ENCODE assay signal across 15 mouse cellular contexts in the genomic region with DNA sequence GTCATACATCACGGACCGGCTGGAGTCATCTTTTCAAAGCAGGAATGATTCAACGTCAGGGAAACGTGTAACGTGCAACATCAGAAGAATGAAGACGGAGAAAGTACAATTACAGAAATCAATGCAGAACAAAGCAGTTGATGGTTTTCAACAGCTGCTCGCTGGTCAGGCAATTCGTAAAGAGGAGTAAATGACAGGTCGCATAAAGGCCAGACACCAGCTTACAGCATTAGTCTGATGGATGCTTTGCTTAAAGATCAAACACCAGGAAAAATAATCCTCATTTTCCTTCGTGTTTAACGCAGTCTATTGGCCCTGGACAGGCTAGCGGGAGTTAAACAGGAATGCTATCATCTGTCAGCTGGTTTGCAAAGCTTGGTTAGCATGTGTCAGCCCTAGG. TPM values are rescaled to one million over a fixed set of nuclear protein-coding genes. Genes with fewer than 3 reads are reported as not detected.
A peak's percentile ranks its signal among the peaks of the same experiment; 100 is the strongest.
DNase-seq lines count a peak whose midpoint lies in the region; ATAC-seq and TF ChIP-seq lines count a peak whose summit lies in the region.
"Had no signal": no experiment of that assay in that cellular context is flagged by ENCODE, and none has a peak within 500 bp of the region (broad histone marks: within the 10 kb centered on the region; RNA-seq: fewer than 3 reads in every experiment).

No protein-coding gene starts in this region.

- TF ChIP-seq CTCF in lung, embryonic 14.5 days (IDR thresholded peaks at IDR 0.05; ENCODE audit: low read depth): no peak
- TF ChIP-seq CTCF in brain, embryonic 14.5 days (IDR thresholded peaks at IDR 0.05; ENCODE audit: borderline replicate concordance, extremely low read depth, insufficient read depth, insufficient read length): no peak

- ATAC-seq in lung, embryonic 14.5 days (ENCODE audit: insufficient read depth): no peak
- no peak for ATAC-seq in midbrain, embryonic 11.5 days (ENCODE audit: low FRiP score)
- ATAC-seq in midbrain, embryonic 14.5 days (ENCODE audit: low FRiP score, low TSS enrichment): no peak
- ATAC-seq: forebrain, embryonic 15.5 days had no signal

- 37% methylated on average over 12 of the region's 12 CpGs for WGBS in lung, embryonic 14.5 days
- 77% methylated on average over 12 of the region's 12 CpGs for WGBS in midbrain, embryonic 11.5 days
- 59% methylated on average over 12 of the region's 12 CpGs for WGBS in midbrain, embryonic 14.5 days

- 0 out of 2 replicates have a peak overlapping the region, but pooled peaks have one; percentile 12 for H3K4me2 ChIP-seq in lung, embryonic 14.5 days
- H3K4me2 ChIP-seq in midbrain, embryonic 11.5 days: no peak overlapping the region
- H3K4me2 ChIP-seq in midbrain, embryonic 14.5 days (ENCODE audit: low read length): no peak overlapping the region
- H3K4me2 ChIP-seq: forebrain, embryonic 15.5 days; heart, embryonic 13.5 days had no signal

- H3K9ac ChIP-seq in lung, embryonic 14.5 days: no peak overlapping the region
- H3K9ac ChIP-seq in midbrain, embryonic 11.5 days (ENCODE audit: low read length): no peak overlapping the region
- H3K9ac ChIP-seq in midbrain, embryonic 14.5 days (replicated peaks; ENCODE audit: low read length): no peak overlapping the region
- H3K9ac ChIP-seq: forebrain, embryonic 15.5 days; heart, embryonic 13.5 days had no signal

- H3K4me1 ChIP-seq in lung, embryonic 14.5 days (ENCODE audit: insufficient read depth): no peaks in the 10 kb centered on the region
- H3K4me1 ChIP-seq in midbrain, embryonic 11.5 days (ENCODE audit: control insufficient read depth, insufficient read depth, low read length): no peaks in the 10 kb centered on the region
- H3K4me1 ChIP-seq in midbrain, embryonic 14.5 days (ENCODE audit: control insufficient read depth, insufficient read depth, low read length): no peaks in the 10 kb centered on the region
- H3K4me1 ChIP-seq: heart, embryonic 13.5 days had no signal

- H3K27me3 ChIP-seq in lung, embryonic 14.5 days (ENCODE audit: insufficient read depth, low read length): no peaks in the 10 kb centered on the region
- no peaks in the 10 kb centered on the region for H3K27me3 ChIP-seq in midbrain, embryonic 11.5 days (ENCODE audit: control insufficient read depth, insufficient read depth, low read length)
- H3K27me3 ChIP-seq in midbrain, embryonic 14.5 days (ENCODE audit: control insufficient read depth, insufficient read depth, low read length): no peaks in the 10 kb centered on the region
- H3K27me3 ChIP-seq: forebrain, embryonic 15.5 days; heart, embryonic 13.5 days had no signal

- no peak for TF ChIP-seq POLR2A in brain, embryonic 14.5 days (IDR thresholded peaks at IDR 0.05; ENCODE audit: borderline replicate concordance, extremely low read depth, insufficient read depth, insufficient read length, poor library complexity, severe bottlenecking)

- DNase-seq in lung, embryonic 14.5 days: no peak
- DNase-seq in lung, postnatal 36 days: no peak
- DNase-seq in midbrain, embryonic 11.5 days (ENCODE audit: low spot score, missing footprints): peak; percentile 73
- no peak for DNase-seq in midbrain, embryonic 14.5 days
- peak; percentile 8 for DNase-seq in brain, embryonic 14.5 days (ENCODE audit: low read depth)
- peak; percentile 26 for DNase-seq in mesoderm, embryonic 11.5 days (ENCODE audit: low read depth, low spot score)
- DNase-seq in layer of hippocampus, adult 11-12 months (ENCODE audit: low spot score): no peak
- DNase-seq: adrenal gland, adult 2 months; adrenal gland, postnatal 25 days; cerebellum, adult 2 months; cerebellum, postnatal 10 days; gastrocnemius, postnatal 36 days; heart, postnatal 36 days had no signal

- H3K27ac ChIP-seq in lung, embryonic 14.5 days (ENCODE audit: low read depth): no peak overlapping the region
- no peak overlapping the region for H3K27ac ChIP-seq in midbrain, embryonic 11.5 days (ENCODE audit: low read depth, low read length)
- no peak overlapping the region for H3K27ac ChIP-seq in midbrain, embryonic 14.5 days (replicated peaks; ENCODE audit: low read depth, low read length)
- H3K27ac ChIP-seq: forebrain, embryonic 15.5 days; heart, embryonic 13.5 days had no signal

- H3K9me3 ChIP-seq in lung, embryonic 14.5 days (ENCODE audit: low read depth, low read length): no peaks in the 10 kb centered on the region
- no peaks in the 10 kb centered on the region for H3K9me3 ChIP-seq in midbrain, embryonic 11.5 days (ENCODE audit: control insufficient read depth, low read length)
- no peaks in the 10 kb centered on the region for H3K9me3 ChIP-seq in midbrain, embryonic 14.5 days (ENCODE audit: control insufficient read depth, low read length)
- H3K9me3 ChIP-seq: forebrain, embryonic 15.5 days; heart, embryonic 13.5 days had no signal

- H3K36me3 ChIP-seq in lung, embryonic 14.5 days (ENCODE audit: insufficient read depth): no peaks in the 10 kb centered on the region
- H3K36me3 ChIP-seq in midbrain, embryonic 11.5 days (ENCODE audit: control insufficient read depth, insufficient read depth, low read length): no peaks in the 10 kb centered on the region
- no peaks in the 10 kb centered on the region for H3K36me3 ChIP-seq in midbrain, embryonic 14.5 days (ENCODE audit: control insufficient read depth, insufficient read depth, low read length)
- H3K36me3 ChIP-seq: forebrain, embryonic 15.5 days; heart, embryonic 13.5 days had no signal

- no peak overlapping the region for H3K4me3 ChIP-seq in lung, embryonic 14.5 days (ENCODE audit: low read depth, low read length)
- no peak overlapping the region for H3K4me3 ChIP-seq in midbrain, embryonic 11.5 days (ENCODE audit: low read depth, low read length)
- no peak overlapping the region for H3K4me3 ChIP-seq in midbrain, embryonic 14.5 days (replicated peaks; ENCODE audit: low read depth, low read length)
- H3K4me3 ChIP-seq: forebrain, embryonic 15.5 days; heart, embryonic 13.5 days had no signal

RNA-seq across cellular contexts. Expression of a gene that starts 44.8 kb away (rescaled TPM):
- polyA plus RNA-seq in lung, embryonic 14.5 days (2014; fragmentation: Nextera tagmentation; extraction: Ambion mirVana): 27.9 and 29.1 TPM in 2 replicates
- 16.0 and 17.9 TPM in 2 replicates for polyA plus RNA-seq in midbrain, embryonic 11.5 days (2014; fragmentation: Nextera tagmentation; extraction: Ambion mirVana)
- polyA plus RNA-seq in midbrain, embryonic 14.5 days (2014; fragmentation: Nextera tagmentation; extraction: Ambion mirVana): 28.2 and 32.7 TPM in 2 replicates
- 15.2 and 17.7 TPM in 2 replicates for polyA plus RNA-seq in brain, embryonic 14.5 days (2012; rRNA removed)

RNA-seq across cellular contexts. Expression of a gene that starts 52.4 kb away (rescaled TPM):
- polyA plus RNA-seq in lung, embryonic 14.5 days (2014; fragmentation: Nextera tagmentation; extraction: Ambion mirVana): 15.8 and 16.9 TPM in 2 replicates
- polyA plus RNA-seq in midbrain, embryonic 11.5 days (2014; fragmentation: Nextera tagmentation; extraction: Ambion mirVana): 18.9 and 19.4 TPM in 2 replicates
- 29.3 and 32.4 TPM in 2 replicates for polyA plus RNA-seq in midbrain, embryonic 14.5 days (2014; fragmentation: Nextera tagmentation; extraction: Ambion mirVana)
- polyA plus RNA-seq in brain, embryonic 14.5 days (2012; rRNA removed): 41.2 and 44.9 TPM in 2 replicates

Comparison
In these comparisons a context has a peak if more than half of its experiments do, and no peak if none do; other contexts are left out.
1. DNase-seq: peak in midbrain, embryonic 11.5 days (single experiment), brain, embryonic 14.5 days (single experiment) and mesoderm, embryonic 11.5 days (single experiment); none in lung, embryonic 14.5 days (single experiment), lung, postnatal 36 days (single experiment), midbrain, embryonic 14.5 days (single experiment) and layer of hippocampus, adult 11-12 months (single experiment).